Mouse (Mus musculus) gastrocnemius, postnatal 36 days (tissue): ENCODE data around the gene 1700109H08Rik. TPM values are rescaled to one million over a fixed set of nuclear protein-coding genes. Genes with fewer than 3 reads are reported as not detected.
"Not testable (repeated sequence)": the region's sequence is repeated elsewhere in the genome, so short reads cannot be mapped to it uniquely, and the experiment has no call there.

Source experiments
- DNase-seq, 2 experiments: peaks; one replicate each; pipeline ENCODE4 v3.0.0; 2022
- intact Hi-C: fragments of 180-260 bp; cut with DNase I; formaldehyde crosslinking; loops from one replicate; pipeline ENCODE4 v1.15.1; 2025
- long read RNA-seq, 2 experiments: library from polyadenylated mRNA; stranded (forward); transcript quantifications; one replicate each; pipeline ENCODE4 v2.0.0; 2021
- total RNA-seq, 2 experiments: library from RNA; stranded (reverse); gene quantifications; 2 replicates each; pipeline ENCODE4 v1.2.3; 2021

1700109H08Rik gene
- total RNA-seq = 1 to 10 TPM; 3.9 to 5.5 TPM
- long read RNA-seq, experiment 1, partial matches to known transcripts = 0 of 2 reads
- long read RNA-seq, experiment 1, other reads (novel, unspliced or antisense) = 2 of 2 reads
- long read RNA-seq, experiment 2, partial matches to known transcripts = 0 of 1 reads
- long read RNA-seq, experiment 2, other reads (novel, unspliced or antisense) = 1 of 1 reads

- intact Hi-C loops = no loop called here
- no peak for DNase-seq
Observed at GRCm38 (mm10) chr5:3571266-3571665, at the start of gene 1700109H08Rik. TSS of gene 1700109H08Rik (plus strand) at chr5:3571566.

DNA sequence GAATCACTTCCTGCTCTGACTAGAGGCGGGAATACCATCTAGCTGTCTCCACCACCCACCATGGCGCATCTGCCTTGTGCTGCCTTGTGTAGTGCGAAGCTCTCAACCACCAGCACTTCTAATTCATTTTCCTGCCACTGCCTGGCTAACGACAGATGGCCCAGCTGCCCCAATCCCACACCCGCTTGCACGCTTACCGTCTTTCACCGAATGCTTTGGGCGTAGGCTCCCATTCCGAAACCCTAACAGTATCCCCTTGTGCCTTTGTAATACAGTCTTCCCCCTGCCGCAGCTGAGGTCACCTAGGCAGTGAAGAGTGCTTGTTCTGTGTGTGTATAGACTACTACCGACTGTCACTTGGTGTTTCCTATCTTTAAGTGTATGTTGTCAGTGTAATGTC is 49.6 kb upstream of the 1700109H08Rik start:
- no peak for DNase-seq
- intact Hi-C loops = loop anchor here (10.0 kb wide), 1 partner anchor 297 kb away; no protein-coding TSS in a partner anchor

DNA sequence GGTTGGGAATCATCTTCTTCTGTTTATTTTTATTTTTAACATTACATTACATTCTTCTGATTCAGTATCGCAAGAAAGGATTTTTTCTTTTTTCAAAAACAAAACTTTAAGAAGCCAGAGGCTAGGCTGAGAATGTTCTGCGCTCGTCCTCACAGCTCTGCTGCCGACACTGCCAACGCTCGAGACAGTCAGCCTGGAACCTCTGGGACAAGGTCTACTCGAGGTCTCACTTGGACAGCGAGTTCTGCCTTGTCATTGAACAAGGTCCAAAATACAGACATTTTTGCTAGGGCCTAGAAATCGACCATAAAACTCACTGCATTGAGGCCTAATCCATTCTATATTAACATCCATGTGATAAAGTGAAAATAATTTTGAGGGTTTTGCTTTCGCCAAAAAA is 48.5 kb upstream of the 1700109H08Rik start:
- intact Hi-C loops = loop anchor here (10.0 kb wide), 1 partner anchor 298 kb away; no protein-coding TSS in a partner anchor
- no peak for DNase-seq

DNA sequence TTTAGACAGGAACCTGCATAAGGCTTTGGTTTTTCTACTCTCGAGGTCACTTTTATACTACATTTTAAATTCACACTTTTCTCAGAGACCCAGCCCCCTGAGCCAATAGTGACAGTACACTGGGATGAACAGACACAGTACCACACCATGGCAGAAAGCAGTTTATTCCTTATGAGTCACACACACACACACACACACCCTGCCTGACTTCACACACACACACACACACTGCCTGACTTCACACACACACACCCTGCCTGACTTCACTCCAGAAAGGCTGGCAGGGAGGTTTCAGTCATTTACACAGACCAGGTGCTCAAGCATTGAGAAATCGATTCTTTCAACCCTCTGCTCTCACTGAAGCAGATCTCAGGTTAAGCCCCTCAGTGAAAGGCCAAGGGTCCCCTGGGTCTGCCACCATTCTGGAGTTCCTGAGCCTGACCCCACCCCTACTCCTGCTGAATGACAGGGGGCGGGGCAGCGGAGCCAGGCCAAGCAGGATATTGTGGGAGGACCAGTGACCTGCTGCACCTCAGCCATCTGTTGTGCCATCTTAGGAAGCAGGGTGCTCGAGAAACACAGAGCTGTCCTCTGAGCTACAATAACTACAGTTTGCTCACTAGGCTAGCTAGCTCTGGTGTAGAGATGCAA is 44.2 kb upstream of the 1700109H08Rik start:
- intact Hi-C loops = loop anchor here (10.0 kb wide), 1 partner anchor 302 kb away; no protein-coding TSS in a partner anchor
- no peak for DNase-seq

DNA sequence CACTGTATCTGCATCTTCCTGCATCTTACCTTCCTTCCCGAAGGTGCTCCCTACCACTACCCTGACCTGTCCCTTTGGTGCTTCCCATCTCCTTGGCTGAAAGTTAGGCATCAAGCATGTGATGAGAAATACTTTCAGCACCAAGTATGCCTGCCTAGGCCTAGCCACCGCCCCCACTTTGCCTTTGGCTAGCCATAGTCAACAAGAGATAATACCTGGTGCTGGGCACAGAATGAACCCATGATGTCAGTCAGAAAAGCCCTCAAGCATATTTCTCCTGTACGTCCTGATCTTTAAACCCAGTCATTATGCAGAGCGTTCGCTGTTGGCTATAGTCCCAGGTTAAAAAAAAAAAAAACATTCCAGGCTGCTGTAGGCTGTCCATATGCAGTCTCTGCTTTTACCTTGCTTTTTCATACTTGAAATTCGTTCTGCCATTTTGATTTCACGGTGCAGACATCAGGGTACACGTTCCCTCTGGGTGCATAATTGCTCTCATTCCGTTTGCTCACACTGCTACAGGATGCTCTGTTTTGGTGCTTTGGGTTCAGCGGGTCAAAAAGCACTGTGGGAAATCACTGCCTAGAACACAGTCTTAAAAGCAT is 41.7 kb upstream of the 1700109H08Rik start:
- intact Hi-C loops = loop anchor here (10.0 kb wide), 1 partner anchor 305 kb away; no protein-coding TSS in a partner anchor
- no peak for DNase-seq

- DNase-seq, intact Hi-C loops: not testable (repeated sequence)
Observed at GRCm38 (mm10) chr5:3532048-3532447, 39.3 kb upstream of the 1700109H08Rik start.

GRCm38 (mm10) chr5:3536592-3537212 is 34.7 kb upstream of the 1700109H08Rik start:
- intact Hi-C loops = no loop called here
- DNase-seq = no peak

GRCm38 (mm10) chr5:3538505-3539472 is 32.6 kb upstream of the 1700109H08Rik start:
- intact Hi-C loops = no loop called here
- DNase-seq = no peak

GRCm38 (mm10) chr5:3541871-3542270 is 29.5 kb upstream of the 1700109H08Rik start:
- intact Hi-C loops = no loop called here
- DNase-seq = no peak

GRCm38 (mm10) chr5:3543629-3544479 is 27.5 kb upstream of the 1700109H08Rik start, which contains the start of gene Fam133b:
TSS of gene Fam133b (plus strand) at chr5:3543833.
- peak; percentile 94 to 96 for DNase-seq
- intact Hi-C loops = no loop called here

DNA sequence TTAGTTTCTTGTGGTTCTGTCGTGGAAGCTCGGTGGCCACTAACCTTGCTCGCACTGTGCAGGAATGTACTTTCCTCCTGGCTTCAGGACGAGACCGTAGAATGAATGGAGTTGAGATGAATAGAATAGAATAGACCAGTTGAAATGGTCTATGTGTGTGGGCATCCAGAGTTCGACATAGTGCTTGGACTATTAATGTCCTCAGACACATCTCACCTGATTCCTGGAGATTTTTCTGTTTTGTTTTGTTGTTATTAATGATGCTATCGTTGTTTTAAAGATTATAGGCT is 26.9 kb upstream of the 1700109H08Rik start:
- DNase-seq = no peak
- intact Hi-C loops = no loop called here

- DNase-seq = no peak
- intact Hi-C loops = no loop called here
Observed at GRCm38 (mm10) chr5:3546226-3546625, 25.1 kb upstream of the 1700109H08Rik start.

DNA sequence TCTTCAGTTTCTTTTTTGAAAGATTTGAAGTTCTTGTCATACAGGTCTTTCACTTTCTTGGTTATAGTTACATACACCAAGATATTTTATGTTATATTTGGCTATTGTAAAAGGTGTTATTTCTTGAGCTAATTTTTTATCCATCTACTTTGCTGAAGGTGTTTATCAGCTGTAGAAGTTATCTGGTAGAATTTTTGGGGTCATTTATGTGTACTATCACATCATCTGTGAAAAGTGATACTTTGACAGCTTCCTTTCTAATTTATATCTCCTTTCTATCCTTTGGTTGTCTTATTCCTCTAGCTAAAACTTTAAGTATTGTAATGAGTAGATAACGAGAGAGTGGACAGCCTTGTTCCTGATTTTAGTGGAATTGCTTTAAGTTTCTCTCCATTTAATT is 19.9 kb upstream of the 1700109H08Rik start:
- intact Hi-C loops = no loop called here
- no peak for DNase-seq

DNA sequence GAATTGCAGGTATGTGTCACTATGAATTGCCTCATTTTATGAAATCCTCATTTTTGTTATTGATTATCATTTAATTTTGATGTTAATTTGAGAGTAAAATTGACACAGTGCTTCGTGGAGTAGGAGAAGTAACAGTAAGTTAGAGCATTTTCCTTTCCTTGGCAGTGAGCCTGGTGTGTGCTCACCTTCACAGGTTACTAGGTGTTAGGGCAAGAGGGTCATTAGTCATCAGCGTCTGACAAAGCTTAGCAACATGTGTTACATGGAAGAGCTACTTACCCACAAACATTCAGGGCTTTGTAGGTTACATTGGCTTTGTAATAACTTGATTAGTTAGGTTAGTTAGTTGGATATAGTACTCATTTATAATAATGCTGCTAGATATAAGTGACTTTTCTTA is 17.2 kb upstream of the 1700109H08Rik start:
- intact Hi-C loops = no loop called here
- DNase-seq = no peak

- DNase-seq = no peak
- intact Hi-C loops = no loop called here
Observed at GRCm38 (mm10) chr5:3574825-3575224, 3.5 kb downstream of the 1700109H08Rik start.

GRCm38 (mm10) chr5:3577939-3578338 is 6.6 kb downstream of the 1700109H08Rik start:
- intact Hi-C loops = no loop called here
- DNase-seq = no peak

DNA sequence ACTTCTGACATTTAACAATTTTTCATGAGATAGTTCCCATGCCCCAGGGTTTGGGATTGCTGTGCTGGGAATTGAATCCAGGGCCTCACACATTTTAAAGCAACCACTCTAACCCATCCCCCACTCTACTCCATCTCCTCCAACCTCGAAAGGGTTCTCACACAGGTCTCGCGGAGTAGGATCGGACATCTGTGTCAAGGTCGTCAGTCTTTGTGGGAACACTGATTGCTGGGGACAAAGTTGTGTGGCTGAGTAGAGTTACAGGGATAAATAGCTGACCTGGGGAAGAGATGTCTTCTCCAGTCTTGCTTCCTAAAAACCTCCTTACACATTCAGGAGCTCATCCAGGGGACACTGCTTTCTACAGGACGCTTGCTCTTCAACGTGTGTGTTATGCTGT is 7.7 kb downstream of the 1700109H08Rik start:
- intact Hi-C loops = no loop called here
- no peak for DNase-seq

DNA sequence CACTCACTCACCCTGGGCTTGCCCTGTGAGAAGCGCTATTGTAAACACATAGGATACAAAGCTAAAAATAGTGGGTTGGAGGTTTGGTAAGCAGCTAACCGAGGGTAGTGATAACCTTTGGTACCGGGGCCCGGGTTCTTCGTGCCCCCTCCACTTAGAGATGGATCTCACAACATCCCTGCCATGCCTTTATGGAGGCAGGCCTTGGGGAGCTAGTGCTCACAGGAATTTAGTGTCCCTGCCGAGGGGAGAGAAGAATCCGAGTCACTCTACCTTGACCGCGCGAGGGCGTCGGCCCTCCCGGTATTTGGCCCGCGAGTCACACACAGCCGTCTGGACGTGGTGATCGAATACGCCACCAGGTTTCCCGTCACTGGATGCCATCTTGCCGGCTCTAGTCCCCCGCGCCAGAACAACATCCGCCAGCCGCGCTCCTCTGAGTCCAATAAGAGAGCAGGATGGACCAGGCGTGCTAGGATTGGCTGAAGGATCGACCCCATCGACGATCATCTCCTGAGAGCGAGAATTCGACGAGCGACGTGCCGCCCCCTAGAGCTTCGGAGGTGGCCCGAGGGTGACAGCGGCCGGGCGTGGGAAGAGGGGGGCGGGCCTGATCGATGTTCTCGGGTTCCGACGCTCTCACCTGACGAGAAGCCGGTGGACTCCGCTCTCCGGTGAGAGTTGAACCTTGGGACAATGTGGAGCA is 24.5 kb downstream of the 1700109H08Rik start, which contains the start of gene Pex1:
Gene Pex1 (plus strand): TSS at position 374 of the 706 bp plus-strand sequence.
- intact Hi-C loops = loop anchor here (5.0 kb wide), 1 partner anchor 51 kb away; no protein-coding TSS in a partner anchor
- DNase-seq = peak; percentile 86 to 92
